Mouse (Mus musculus): ENCODE measurements around the gene Dmrta2. TPM values are rescaled to one million over a fixed set of nuclear protein-coding genes. Genes with fewer than 3 reads are reported as not detected.

Dmrta2 gene
- polyA plus RNA-seq, 1 experiment from 2014 or later = 0.05 TPM

DNA sequence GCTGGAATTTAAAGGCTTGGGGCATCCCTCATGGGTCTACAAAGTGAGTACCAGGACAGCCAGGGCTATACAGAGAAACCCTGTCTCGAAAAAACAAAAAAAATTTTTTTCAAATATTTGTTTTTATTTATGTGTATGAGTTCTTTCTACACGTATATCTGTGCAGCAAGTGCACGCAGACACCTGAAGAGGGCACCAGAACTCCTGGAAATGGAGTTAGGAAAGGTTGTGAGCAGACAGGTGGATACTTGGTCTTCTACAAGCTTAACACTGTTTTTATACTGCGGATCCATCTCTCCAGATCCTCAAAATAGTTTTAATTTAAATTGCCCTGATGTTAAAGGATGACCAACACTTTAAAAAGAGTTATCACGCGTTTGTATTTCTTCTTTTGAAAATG lies 11.4 kb downstream of the Dmrta2 start:
- Histone ChIP-seq H3K27me3 (ENCODE audit: control insufficient read depth, insufficient read depth, low read depth, low read length) (peaks cover 72% of the 10 kb centered on the region), H3K36me3 (ENCODE audit: control insufficient read depth, insufficient read depth, low read length) (no peaks in the 10 kb centered on the region), H3K9ac (ENCODE audit: low read length) (no peak overlapping the region), H3K27ac (ENCODE audit: low read length) (no peak overlapping the region), H3K4me2 (ENCODE audit: low read depth, low read length) (no peak overlapping the region), H3K4me3 (ENCODE audit: low read length) (no peak overlapping the region), H3K9me3 (ENCODE audit: control insufficient read depth, low read length) (no peaks in the 10 kb centered on the region), H3K4me1 (replicated peaks; ENCODE audit: control insufficient read depth, insufficient read depth, low read length) (no peaks in the 10 kb centered on the region)
- ATAC-seq (ENCODE audit: low read depth) = no peak
- WGBS = 35% methylated on average over 6 of the region's 6 CpGs

DNA sequence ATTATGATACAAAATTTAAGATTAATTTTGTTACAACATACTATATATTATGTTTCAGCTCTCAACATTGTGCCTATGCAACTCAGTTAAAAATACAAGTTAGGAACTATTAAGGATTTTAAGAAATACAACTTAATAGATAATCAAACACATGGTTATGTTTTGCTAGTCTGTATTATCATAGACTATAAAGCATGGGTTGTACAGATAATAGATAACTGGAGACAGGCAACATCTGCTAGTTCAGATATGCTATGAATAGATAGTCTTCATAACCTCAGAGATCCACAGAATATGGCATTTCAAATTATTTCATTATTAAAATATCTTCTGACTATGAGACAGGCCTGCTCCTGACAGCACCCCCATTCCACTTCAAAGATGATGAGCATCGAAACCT lies 28.2 kb downstream of the Dmrta2 start:
- Histone ChIP-seq H3K27ac (ENCODE audit: low read length) (no peak overlapping the region), H3K4me3 (ENCODE audit: low read length) (no peak overlapping the region), H3K27me3 (ENCODE audit: control insufficient read depth, insufficient read depth, low read depth, low read length) (no peaks in the 10 kb centered on the region), H3K4me1 (replicated peaks; ENCODE audit: control insufficient read depth, insufficient read depth, low read length) (no peaks in the 10 kb centered on the region), H3K4me2 (ENCODE audit: low read depth, low read length) (no peak overlapping the region), H3K9me3 (ENCODE audit: control insufficient read depth, low read length) (no peaks in the 10 kb centered on the region), H3K36me3 (ENCODE audit: control insufficient read depth, insufficient read depth, low read length) (no peaks in the 10 kb centered on the region), H3K9ac (ENCODE audit: low read length) (no peak overlapping the region)
- ATAC-seq (ENCODE audit: low read depth) = no peak
- WGBS = 83% methylated on average over 1 of the region's 1 CpGs

GRCm38 (mm10) chr4:110019145-110019544 lies 41.3 kb downstream of the Dmrta2 start:
- no peak for ATAC-seq (ENCODE audit: low read depth)
- Histone ChIP-seq H3K27me3 (ENCODE audit: control insufficient read depth, insufficient read depth, low read depth, low read length) (peaks cover 4% of the 10 kb centered on the region; the same call in 1 of the 2 replicates), H3K9me3 (ENCODE audit: control insufficient read depth, low read length) (no peaks in the 10 kb centered on the region), H3K4me2 (ENCODE audit: low read depth, low read length) (no peak overlapping the region), H3K4me3 (ENCODE audit: low read length) (no peak overlapping the region), H3K4me1 (replicated peaks; ENCODE audit: control insufficient read depth, insufficient read depth, low read length) (no peaks in the 10 kb centered on the region), H3K27ac (ENCODE audit: low read length) (no peak overlapping the region), H3K9ac (ENCODE audit: low read length) (no peak overlapping the region), H3K36me3 (ENCODE audit: control insufficient read depth, insufficient read depth, low read length) (no peaks in the 10 kb centered on the region)
- WGBS = 52% methylated on average over 9 of the region's 9 CpGs

- no peaks in the 10 kb centered on the region for H3K9me3 ChIP-seq (ENCODE audit: control insufficient read depth, low read length)
- H3K9ac ChIP-seq (ENCODE audit: low read length) = no peak overlapping the region
- WGBS = 11% methylated on average over 12 of the region's 12 CpGs
- no peak overlapping the region for H3K27ac ChIP-seq (ENCODE audit: low read length)
- no peak for ATAC-seq (ENCODE audit: low read depth)
- no peaks in the 10 kb centered on the region for H3K4me1 ChIP-seq (replicated peaks; ENCODE audit: control insufficient read depth, insufficient read depth, low read length)
- H3K4me2 ChIP-seq (ENCODE audit: low read depth, low read length) = no peak overlapping the region
- peaks cover 4% of the 10 kb centered on the region; the same call in 1 of the 2 replicates for H3K27me3 ChIP-seq (ENCODE audit: control insufficient read depth, insufficient read depth, low read depth, low read length)
- no peak overlapping the region for H3K4me3 ChIP-seq (ENCODE audit: low read length)
- no peaks in the 10 kb centered on the region for H3K36me3 ChIP-seq (ENCODE audit: control insufficient read depth, insufficient read depth, low read length)
Observed at GRCm38 (mm10) chr4:110020255-110020654, 42.4 kb downstream of the Dmrta2 start.

DNA sequence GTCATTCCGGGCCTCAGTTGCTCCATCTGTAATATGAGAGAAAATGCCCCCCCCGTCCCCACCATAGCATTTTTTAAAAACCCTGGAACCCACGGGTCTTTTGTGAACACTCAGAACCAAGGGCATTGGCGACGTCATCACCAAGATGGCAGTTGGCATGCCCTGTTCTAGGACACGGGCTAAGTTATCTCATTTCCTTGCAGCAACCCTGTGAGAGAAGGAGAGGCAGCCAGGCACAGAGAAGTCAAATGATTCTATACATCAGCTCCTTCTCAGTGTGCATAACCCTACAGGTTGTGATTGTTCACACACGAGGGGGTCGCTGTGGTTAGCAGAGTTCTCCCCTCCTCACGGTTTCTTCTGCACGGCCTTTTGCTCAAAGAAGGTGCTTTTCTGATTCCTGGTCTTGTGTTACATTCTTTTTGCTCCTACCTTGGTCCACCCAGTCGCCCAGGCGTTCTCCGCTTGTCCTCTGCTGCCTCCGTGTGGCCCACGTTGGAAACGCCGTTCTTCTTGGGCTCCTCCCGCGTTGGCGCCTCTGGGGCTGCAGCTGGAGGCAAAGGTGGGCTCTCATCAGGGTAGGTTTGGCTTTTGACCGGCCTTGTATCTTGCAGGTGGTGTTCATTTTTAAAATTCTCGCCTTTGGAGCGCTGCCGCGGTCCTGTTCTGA lies 44.2 kb downstream of the Dmrta2 start:
- Histone ChIP-seq H3K4me1 (replicated peaks; ENCODE audit: control insufficient read depth, insufficient read depth, low read length) (no peaks in the 10 kb centered on the region), H3K27ac (ENCODE audit: low read length) (no peak overlapping the region), H3K9ac (ENCODE audit: low read length) (no peak overlapping the region), H3K27me3 (ENCODE audit: control insufficient read depth, insufficient read depth, low read depth, low read length) (peaks cover 4% of the 10 kb centered on the region; the same call in 1 of the 2 replicates), H3K4me3 (ENCODE audit: low read length) (no peak overlapping the region), H3K36me3 (ENCODE audit: control insufficient read depth, insufficient read depth, low read length) (no peaks in the 10 kb centered on the region), H3K4me2 (ENCODE audit: low read depth, low read length) (no peak overlapping the region), H3K9me3 (ENCODE audit: control insufficient read depth, low read length) (no peaks in the 10 kb centered on the region)
- ATAC-seq (ENCODE audit: low read depth) = no peak
- WGBS = 15% methylated on average over 25 of the region's 25 CpGs

GRCm38 (mm10) chr4:110028461-110029188 lies 50.8 kb downstream of the Dmrta2 start:
- Histone ChIP-seq H3K27ac (ENCODE audit: low read length) (no peak overlapping the region), H3K4me1 (replicated peaks; ENCODE audit: control insufficient read depth, insufficient read depth, low read length) (no peaks in the 10 kb centered on the region), H3K27me3 (ENCODE audit: control insufficient read depth, insufficient read depth, low read depth, low read length) (no peaks in the 10 kb centered on the region), H3K9ac (ENCODE audit: low read length) (no peak overlapping the region), H3K9me3 (ENCODE audit: control insufficient read depth, low read length) (no peaks in the 10 kb centered on the region), H3K4me2 (ENCODE audit: low read depth, low read length) (no peak overlapping the region), H3K36me3 (ENCODE audit: control insufficient read depth, insufficient read depth, low read length) (no peaks in the 10 kb centered on the region), H3K4me3 (ENCODE audit: low read length) (no peak overlapping the region)
- 0 out of 2 replicates have a peak, but pooled peaks have one; percentile 38 for ATAC-seq (ENCODE audit: low read depth)
- WGBS = 52% methylated on average over 6 of the region's 6 CpGs

GRCm38 (mm10) chr4:110029446-110029845 lies 51.6 kb downstream of the Dmrta2 start:
- no peak overlapping the region for H3K27ac ChIP-seq (ENCODE audit: low read length)
- H3K9ac ChIP-seq (ENCODE audit: low read length) = no peak overlapping the region
- no peaks in the 10 kb centered on the region for H3K9me3 ChIP-seq (ENCODE audit: control insufficient read depth, low read length)
- H3K36me3 ChIP-seq (ENCODE audit: control insufficient read depth, insufficient read depth, low read length) = no peaks in the 10 kb centered on the region
- H3K4me2 ChIP-seq (ENCODE audit: low read depth, low read length) = no peak overlapping the region
- WGBS = 73% methylated on average over 1 of the region's 1 CpGs
- no peak for ATAC-seq (ENCODE audit: low read depth)
- H3K4me1 ChIP-seq (replicated peaks; ENCODE audit: control insufficient read depth, insufficient read depth, low read length) = no peaks in the 10 kb centered on the region
- no peak overlapping the region for H3K4me3 ChIP-seq (ENCODE audit: low read length)
- no peaks in the 10 kb centered on the region for H3K27me3 ChIP-seq (ENCODE audit: control insufficient read depth, insufficient read depth, low read depth, low read length)

Measured in lung, embryonic 16.5 days (tissue).